Mouse (Mus musculus): ENCODE data around the gene Psmd3.
"Not testable (repeated sequence)": the region's sequence is repeated elsewhere in the genome, so short reads cannot be mapped to it uniquely, and the experiment has no call there.

Gene Psmd3

DNA sequence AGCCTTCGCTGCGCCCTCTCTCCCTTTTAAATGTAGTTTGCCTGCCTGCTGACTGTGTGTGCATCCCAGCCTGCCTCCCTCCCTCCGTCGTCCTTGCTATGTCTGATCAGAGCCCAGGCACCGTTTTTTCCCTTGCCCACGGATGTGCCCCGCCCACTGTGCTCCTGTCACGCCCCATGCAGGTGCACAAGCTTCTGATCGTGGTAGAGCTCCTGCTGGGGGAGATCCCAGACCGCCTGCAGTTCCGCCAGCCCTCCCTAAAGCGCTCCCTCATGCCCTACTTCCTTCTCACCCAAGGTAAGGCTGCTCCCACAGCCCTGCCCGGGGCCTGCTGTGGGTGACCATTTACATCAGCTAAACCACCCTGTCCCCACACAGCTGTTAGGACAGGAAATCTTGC, 10.8 kb downstream of the Psmd3 start:
- peak; percentile 82 to 90 for DNase-seq

DNA sequence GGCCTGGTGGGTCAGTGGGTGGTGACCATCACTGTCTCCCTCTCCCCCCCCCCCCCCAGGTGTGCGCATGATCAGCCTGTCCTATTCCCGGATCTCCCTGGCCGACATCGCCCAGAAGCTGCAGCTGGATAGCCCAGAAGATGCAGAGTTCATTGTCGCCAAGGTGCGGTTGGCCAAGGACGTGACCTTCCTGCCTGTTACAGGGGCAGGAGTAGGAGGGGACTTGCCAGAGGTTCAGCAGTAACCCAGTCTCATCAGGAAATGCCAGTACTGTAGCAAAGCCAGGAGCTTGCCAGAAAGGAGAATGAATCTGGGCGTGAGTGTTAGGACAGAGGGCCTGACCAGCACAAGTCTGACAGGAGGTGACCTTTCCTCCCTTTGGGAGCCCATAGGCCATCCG, 11.4 kb downstream of the Psmd3 start:
- no peak for DNase-seq

DNA sequence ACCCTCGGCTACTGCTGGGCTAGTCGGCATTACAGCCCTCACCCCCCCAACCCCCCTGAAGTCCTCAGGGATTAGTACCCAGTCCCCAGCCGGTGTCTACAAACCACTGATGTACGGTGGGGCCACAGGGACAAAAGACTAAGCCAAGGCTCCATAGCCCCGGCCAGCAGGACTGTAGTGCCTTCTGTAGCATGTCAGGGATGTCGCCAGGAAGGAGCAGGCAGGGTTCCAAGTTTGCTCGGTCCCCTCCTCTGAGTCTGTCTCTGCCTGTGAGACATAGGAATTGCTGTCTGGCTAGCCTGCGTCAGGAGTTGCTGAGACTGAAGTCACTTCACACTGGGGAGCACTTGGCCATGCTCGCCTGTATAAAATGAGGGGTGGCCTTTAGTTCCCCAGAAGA, 11.9 kb downstream of the Psmd3 start:
- no peak for DNase-seq

DNA sequence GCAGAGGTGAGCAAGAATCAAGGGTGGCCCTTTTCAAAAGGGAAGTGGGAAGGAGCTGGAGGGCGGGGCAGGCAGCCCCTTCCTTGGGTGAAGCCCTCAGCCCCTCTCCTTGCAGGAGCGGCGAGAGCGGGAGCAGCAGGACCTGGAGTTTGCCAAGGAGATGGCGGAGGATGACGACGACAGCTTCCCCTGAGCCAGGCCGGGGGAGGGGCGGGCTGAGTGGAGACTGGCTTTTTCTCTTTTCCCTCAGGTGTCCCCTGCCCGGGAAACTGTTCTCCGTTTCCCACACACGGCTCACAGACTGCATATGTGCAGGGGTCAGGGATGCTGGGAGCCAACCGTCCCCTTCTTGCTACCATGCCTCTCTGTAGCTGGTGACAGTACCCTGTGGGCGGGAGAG, 13.1 kb downstream of the Psmd3 start:
- no peak for DNase-seq

DNA sequence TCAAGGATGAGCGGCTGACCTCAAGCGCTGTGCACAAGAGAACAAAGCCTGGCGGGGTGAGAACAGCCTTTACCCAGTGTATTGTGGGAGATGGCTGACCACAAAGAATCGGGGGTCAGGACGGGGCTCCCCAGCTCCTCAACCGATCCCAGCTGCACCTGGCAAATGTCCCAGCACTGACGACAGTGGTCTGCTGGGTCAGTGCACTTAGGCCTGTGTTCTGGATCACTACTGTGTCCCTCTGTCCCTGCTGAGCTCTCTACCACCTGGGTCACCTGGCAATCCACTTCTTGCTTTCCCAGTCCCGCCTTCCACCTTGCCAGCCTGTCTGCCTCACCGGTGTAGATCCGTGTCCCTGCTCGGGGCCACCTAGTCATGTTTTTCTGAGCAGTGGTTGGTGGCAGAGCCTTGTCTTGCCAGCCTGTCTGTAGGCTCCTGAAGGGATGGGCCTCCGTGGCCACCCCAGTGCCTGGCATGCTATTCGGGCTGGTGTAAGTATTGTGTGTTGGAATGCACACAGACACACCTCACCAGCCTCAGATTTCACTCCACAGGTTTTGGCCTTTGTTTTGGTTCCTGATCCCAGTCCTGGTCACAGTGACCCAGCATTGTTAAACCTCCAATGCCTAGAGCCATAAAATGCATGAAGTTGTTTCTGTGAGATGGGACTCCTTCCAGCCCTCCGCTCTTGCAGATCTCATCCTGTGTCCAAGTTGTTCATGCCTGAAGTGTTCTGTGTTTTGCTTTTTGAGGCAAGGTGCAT, 14.3 kb downstream of the Psmd3 start:
- DNase-seq = no peak

DNA sequence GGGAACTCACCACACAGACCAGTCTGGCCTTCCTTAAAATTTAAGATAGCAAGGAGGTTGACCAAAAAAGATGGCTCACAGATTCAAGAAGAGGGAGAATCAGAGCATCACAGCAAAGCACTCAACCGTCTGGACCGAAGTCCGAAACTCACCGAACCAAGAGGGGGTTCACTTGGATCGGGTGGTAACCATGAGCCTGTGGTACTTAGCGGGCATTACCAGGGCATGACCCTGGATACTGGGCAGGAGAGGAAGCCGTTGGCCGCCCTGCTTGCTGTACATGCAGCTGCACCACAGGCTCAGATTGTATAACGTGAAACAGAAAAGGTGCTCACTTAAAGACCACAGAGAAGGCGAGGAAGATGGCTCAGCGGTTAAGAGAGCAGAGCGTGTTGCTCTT, 14.9 kb downstream of the Psmd3 start:
- no peak for DNase-seq

DNA sequence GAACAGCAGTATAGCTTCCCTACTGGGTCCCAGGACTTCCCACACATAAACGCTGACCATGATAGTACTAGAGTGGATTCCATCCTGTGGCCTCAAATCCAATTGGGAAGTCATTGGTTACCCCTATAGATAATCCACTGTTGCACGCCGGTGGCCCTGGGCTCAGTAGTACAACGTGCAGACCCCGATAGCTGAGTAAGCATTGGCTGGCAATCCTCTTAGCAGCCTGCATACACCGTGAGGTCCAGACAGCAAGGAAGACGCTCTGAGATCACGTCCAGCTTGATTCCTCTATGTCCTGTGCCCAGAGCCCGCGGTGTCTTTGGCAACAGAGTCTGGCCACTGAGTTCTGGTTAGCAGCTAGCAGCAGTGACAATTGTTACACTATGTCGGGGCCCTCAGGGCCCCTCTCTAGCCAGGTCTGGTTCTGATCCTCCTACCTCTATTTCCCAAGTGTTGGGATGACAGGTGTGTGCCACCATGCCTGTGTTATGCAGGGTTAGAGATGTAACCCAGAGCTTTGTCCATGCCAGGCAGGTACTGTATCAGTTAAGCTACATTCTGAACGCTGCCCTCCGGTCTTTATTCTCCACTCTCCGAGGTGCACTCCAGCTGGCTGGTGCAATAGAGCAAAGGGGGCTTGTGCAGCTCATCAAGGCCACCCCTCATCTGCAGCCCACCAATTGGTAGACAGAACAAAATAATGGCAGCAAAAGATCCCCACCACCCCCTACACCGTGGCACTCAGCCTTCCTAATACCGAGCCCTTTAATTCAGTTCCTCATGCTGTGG, 16.7 kb downstream of the Psmd3 start:
- DNase-seq = no peak

DNA sequence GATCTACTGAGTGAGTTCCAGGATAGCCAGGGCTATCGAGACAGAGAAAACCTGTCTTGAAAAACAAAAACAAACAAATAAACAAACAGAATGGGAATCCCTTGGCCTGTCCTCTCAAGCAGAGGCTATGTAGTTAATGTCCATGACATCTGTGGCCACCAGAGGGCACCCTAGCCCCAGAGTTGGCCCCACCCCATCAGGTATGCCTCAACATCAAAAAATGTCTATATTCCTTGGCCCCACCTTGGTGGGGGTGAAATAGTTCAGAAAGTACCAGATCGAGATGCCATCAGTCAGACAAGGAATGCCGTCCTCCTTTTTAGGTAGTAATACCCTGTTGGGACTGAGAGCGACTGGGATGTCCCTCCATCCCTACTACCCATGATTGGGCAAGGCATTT, 17.6 kb downstream of the Psmd3 start:
- DNase-seq = peak; percentile 65 to 70

DNA sequence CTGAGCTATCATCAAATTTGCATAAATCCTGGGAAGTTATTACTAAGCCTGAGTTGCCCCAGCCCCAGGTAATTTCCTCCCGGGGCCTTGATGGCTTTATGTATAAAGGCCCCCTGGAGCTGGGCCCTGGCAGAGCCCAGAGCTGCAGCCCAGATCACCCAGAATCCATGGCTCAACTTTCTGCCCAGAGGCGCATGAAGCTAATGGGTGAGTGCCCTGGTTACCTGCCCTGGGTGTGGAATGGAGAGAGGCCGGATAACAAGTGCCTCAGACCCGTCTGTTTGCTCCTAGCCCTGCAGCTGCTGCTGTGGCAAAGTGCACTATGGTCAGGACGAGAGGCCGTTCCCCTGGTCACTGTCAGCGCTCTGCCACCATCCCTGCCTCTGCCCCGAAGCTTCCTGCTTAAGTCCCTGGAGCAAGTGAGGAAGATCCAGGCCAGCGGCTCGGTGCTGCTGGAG, 18.9 kb downstream of the Psmd3 start, which contains the start of gene Csf3:
TSS of gene Csf3 (plus strand) at position 51 of the 458 bp plus-strand sequence.
- no peak for DNase-seq

DNA sequence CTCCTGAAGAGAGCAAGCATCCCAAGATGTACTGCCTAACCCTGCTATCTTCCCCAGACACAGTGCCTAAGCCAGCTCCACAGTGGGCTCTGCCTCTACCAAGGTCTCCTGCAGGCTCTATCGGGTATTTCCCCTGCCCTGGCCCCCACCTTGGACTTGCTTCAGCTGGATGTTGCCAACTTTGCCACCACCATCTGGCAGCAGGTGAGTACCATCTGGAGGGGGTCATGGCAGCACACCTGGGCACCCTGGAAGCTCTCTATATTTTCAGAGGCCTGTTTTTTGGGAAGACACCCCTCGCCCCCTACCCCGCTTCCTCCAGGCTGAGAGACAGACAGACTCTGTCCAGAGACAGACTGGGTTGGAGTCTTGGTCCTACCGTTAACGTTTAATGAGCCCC, 20.0 kb downstream of the Psmd3 start:
- no peak for DNase-seq

DNA sequence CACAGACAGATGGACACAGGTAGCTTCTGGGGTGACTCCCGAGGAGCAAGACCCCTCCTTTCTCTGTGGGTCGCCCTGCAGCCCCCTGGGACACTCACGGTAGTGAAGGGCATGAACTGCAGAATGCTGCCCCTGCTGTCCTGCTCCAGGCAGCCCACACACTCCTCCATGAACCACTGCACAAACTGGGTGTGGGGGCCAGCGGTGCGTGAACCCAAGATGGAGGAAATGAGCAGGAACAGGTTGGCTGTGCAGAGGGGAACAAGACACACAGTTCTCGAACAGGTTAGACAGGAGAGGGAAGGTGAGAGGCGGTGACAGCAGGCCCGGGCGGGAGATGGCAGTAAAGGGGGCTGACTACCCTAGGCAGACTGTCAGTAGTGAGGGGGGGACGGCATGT, 22.7 kb downstream of the Psmd3 start:
- DNase-seq = no peak

DNA sequence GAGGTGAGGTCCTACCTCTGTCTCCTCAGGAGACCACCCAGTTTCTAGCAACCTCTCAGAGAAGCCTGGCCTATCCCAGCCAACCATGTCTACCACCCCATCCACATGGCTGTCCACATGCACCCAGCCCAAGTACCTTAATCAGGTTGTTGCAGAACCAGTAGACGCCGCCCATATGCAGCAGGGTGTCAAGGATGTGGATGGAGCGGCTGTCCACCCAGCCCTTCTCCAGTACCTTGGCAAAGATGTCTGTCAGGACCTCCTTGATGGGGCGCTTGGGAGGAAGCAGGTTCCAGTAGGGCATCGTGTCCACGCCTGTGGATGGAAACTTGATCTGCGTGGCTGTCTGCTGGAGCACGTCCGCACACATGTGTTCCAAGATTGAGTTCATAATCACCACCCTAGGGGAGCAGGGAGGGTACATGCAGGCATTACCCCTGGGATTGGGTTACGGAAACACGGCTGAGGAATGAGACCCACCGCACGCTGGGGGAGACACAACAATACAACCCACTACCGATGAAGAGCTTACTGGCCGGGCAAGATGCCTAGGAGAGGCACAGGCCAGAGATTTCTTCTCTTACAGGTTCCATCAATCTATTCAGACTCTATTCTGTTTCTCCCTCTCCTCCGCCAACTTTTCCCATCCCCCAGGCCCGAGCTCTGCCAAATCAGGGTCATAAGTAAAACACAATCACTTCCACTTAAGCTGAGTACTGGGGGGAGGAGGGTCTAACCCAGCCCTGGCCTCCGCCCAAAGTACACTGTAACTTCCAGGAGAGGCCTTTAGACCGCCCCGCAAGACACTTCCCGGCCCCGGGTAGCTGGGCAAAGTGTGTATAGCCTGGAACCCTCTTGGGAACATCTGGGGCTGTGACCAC, 25.3 kb downstream of the Psmd3 start:
- DNase-seq = no peak

DNA sequence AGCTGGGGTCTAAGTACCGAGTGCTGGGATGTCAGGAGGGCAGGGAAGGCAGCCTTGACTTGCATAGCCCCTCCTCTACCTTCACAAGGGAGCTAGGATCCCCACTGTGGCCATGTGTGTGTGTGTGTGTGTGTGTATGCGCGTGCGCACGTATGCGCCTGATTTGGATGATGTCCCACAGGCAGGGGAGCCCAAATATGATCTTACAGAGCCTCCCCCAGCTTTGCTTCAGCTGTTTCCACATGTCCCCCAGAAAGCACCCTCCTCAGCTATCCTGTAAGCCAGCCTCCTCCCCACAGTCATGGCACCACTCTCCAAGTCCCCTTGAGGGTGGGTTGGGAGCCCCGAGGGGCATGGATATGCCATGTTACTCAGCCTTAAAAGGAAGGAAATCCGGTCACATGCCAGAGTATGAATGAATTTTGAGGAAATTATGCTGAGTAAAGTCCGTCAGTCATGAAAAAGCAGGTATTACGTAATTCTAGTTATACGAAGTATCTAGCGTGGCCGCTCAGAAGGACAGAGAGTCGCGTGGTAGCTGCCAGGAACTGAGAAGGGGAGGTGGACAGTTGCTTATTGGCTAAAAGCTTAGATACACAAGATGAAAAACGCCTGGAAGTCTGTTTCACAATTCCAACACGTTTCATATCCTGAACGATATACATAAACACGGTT, 26.1 kb downstream of the Psmd3 start:
- DNase-seq = no peak

DNA sequence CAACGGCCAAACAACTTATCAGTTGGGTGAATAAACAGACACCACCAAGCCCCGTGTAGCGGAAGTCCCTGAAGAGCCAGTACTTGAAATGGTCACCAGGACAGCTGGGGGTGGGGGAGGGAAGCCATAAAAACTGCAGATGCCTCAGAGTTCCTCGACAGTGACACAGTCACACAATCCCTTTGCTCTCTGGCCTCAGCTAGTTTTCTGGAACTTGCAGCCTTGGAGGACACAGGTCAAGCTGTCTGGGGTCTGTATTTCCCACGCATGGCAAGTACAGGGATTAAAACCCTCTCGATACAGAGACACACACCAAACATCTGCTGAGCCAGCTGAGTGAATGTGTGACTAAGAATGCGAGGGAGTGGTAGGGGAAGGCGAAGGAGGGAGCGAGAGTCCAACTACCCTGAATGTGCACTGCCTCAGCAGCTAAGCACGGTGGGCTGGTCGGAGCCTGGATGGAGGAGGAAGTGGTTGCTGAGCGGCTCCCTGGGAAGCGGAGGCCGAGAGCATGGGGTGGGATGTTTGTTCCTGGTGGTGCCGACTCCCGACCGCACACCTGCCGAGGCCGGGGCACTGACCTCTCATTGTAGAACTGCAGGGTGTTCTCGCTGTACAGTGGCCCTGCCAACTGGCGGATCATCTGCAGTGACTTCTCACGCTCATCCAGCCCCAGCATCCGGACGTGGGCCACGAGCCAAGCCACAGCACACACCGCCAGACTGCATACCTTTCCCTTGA, 26.8 kb downstream of the Psmd3 start:
- no peak for DNase-seq

DNA sequence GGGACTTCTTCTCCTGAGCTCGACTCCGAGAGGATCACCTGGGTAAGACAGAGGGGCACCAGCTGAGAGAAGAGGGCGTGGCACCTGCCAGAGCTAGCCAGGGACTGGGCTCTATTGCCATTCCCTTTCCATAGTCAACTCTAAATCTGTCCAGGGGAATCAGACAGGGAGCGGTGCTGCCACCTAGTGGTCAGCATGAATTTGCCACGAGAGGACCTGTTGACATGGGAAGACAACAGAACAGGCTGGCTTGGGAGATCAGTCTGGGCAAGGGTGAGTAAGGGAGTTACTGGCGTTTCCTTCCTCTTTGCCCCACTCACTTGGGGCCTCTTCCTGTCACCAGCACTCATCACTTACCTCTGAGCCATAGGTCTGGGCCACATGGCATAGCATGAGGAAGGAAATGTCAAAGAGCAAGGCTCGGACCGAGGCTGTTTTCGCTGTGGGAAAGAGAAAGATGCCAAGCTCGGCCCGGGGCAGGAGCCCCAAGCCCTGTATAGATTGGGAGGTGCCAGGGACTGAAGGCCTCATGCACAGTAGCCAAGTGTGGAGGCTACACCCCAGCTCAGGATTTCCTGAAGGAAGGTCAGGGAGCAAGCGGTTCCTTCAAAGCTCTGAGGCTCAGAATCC, 28.2 kb downstream of the Psmd3 start:
- peak; percentile 69 to 75 for DNase-seq

DNA sequence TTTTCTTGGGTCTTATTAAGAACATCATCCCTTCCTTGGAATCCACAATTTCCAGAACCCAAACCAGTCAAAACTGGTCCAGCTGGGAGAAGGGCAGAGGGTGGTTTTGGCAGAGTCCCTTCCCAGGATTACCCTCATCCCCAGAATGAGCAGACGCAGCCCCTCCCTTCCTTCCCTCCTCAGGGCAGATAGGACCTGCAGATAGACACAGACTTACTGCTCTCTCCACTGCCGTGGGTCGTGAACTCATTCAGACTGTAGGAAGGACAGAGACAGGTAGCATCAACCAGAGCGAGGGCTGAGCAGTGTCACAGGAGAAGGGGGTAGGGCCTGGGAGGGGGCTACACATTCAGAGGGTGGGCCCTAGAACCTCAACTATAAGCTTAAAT, 28.7 kb downstream of the Psmd3 start:
- DNase-seq = no peak

DNA sequence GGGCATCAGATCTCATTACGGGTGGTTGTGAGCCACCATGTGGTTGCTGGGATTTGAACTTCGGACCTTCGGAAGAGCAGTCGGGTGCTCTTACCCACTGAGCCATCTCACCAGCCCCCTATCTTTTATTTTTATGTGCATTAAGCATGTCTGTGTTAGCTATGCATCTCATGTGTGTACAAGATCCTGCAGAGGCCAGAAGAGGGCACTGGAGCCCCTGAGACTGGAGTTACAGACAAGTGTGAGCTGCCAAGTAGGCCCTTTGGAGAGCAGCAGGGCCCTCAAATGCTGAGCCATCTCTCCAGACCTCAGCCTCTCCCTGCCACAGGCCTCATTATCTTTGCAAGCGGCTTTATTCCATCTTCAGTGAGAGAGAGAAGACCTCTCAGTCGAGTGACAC, 29.7 kb downstream of the Psmd3 start:
- DNase-seq = not testable (repeated sequence)

DNA sequence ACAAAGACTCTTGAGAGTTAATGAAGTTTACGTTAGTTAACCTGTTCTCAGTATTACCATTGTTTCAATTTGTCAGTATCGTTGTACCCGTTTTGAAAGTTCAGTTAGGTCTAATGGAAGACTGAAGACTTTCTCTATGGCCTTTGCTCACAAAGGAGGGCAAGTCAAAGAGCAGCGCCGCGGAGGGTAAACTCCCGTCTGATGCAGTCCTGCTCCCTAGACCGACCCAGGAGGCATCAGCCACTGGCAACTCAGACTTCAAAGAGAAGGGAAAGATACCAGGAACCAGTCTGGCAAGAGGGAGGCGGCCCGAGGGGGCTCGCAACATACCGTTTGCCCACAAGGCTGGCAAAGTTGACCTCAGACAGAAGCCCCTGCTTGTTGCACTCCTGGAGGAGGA, 31.3 kb downstream of the Psmd3 start:
- DNase-seq = no peak

DNA sequence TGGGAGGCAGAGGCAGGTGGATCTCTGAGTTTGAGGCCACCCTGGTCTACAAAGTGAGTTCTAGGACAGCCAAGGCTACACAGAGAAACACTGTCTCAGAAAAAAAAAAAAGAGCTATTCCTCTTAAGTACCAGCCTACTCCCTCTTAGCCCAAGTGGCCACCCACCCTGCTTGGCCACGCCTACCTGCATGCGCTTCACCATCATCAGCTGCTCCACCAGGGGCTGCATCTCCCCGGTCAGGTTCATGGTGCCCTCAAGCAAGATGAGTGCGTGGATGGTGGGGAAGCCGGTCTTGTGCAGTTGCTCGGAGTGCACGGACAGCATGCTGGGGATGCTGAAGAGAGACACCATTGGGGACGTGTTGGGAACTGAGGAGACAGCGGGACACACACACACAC, 33.6 kb downstream of the Psmd3 start:
- DNase-seq = peak in 1 of 2 experiments; percentile 8

DNA sequence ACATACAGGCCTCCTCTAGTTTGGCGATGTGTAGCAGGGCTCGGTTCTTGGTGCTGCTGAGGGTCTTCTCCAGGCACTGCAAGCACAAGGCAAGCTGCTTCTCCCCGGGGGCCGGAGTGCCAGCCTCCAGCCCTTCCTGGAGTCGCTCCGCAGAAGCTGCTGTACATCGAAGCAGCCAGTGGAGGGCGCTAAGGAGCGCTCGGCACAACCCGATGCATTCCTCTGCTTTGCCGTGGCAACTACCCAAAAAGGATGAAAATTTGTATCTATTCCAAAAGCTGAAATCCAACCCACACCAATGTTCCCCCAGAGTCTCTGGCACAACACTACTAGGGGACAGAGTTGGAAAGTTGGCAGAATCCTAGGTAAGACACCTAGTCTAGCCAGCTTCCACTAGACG, 35.5 kb downstream of the Psmd3 start:
- peak; percentile 41 to 48 for DNase-seq

DNA sequence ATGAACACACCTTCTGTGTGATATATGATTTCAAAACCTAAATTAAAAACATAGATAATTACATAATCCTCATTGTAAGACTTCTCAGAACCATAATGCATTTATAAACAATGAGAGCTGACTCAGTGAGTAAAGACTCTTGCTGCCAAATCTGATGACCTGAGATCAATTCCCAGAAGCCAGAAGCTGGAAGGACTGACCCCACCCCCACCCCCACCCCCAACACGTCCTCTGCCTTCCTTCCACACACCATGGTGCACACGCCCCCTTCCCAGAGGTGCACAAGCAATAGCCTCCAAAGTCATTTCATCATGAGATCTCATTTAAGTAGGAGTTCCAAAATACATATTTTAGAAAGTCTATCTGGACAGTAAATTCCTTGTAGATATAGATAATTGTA, 38.4 kb downstream of the Psmd3 start:
- no peak for DNase-seq
